Mouse (Mus musculus) midbrain, postnatal 0 days (tissue): ENCODE results near the gene Camsap1. TPM values are rescaled to one million over a fixed set of nuclear protein-coding genes. Genes with fewer than 3 reads are reported as not detected.

ENCODE experiments used
- ATAC-seq: fragments of 200-750 bp; cut with Nextera tagmentation; 2 replicates; pipeline ENCODE4 v1.8.0; 2017; ENCODE audit warnings: moderate number of reproducible peaks, mild to moderate bottlenecking, moderate TSS enrichment, moderate library complexity; ENCODE audit not compliant: low FRiP score
- DNase-seq: peaks from one replicate; pipeline ENCODE4 v3.0.0-alpha.2; 2015; ENCODE audit warnings: low spot score
- H3K27ac ChIP-seq: fragments of 300-500 bp; sonication (generic); 2 replicates; pipeline ENCODE4 v1.5.1; 2014; ENCODE audit warnings: low read depth, mild to moderate bottlenecking, low read length, mixed read lengths
- H3K27me3 ChIP-seq: fragments of 300-500 bp; sonication (generic); 2 replicates; pipeline ENCODE4 v1.6.1; 2014; ENCODE audit warnings: low read length, control low read depth, mixed read lengths; ENCODE audit not compliant: insufficient read depth
- H3K36me3 ChIP-seq: fragments of 300-500 bp; sonication (generic); 2 replicates; pipeline ENCODE4 v1.6.1; 2014; ENCODE audit warnings: low read length, control low read depth, mixed read lengths; ENCODE audit not compliant: insufficient read depth
- H3K4me1 ChIP-seq: fragments of 300-500 bp; sonication (generic); 2 replicates; pipeline ENCODE4 v1.6.1; 2014; ENCODE audit warnings: mild to moderate bottlenecking, control low read depth, antibody characterized with exemption, low read length, mixed read lengths; ENCODE audit not compliant: insufficient read depth
- H3K4me2 ChIP-seq: fragments of 300-500 bp; sonication (generic); 2 replicates; pipeline ENCODE4 v1.6.1; 2014; ENCODE audit warnings: low read depth, mild to moderate bottlenecking, low read length, mixed read lengths; ENCODE audit not compliant: poor library complexity, severe bottlenecking
- H3K4me3 ChIP-seq: fragments of 300-500 bp; sonication (generic); 2 replicates; pipeline ENCODE4 v1.5.1; 2014; ENCODE audit warnings: low read depth, mild to moderate bottlenecking, low read length, moderate library complexity
- H3K9ac ChIP-seq: fragments of 300-500 bp; sonication (generic); replicated peaks from 2 replicates; pipeline ENCODE4 v1.6.1; 2014; ENCODE audit warnings: mild to moderate bottlenecking, low read length, moderate library complexity, mixed read lengths; ENCODE audit not compliant: poor library complexity, severe bottlenecking
- H3K9me3 ChIP-seq: fragments of 300-500 bp; sonication (generic); 2 replicates; pipeline ENCODE4 v1.6.1; 2016; ENCODE audit warnings: low read length, control low read depth
- CTCF ChIP-seq: IDR thresholded peaks from 2 replicates; pipeline ENCODE4 v1.5.1; 2016; ENCODE audit warnings: antibody characterized with exemption, mild to moderate bottlenecking
- WGBS: fragments of 180-500 bp; shearing (Covaris S2); extraction: QIAGEN DNeasy Blood & Tissue Kit; methylation state at CpG from one replicate; pipeline ENCODE4 v1.1.7; 2014; 5-methylcytosine and 5-hydroxymethylcytosine counted together
- polyA plus RNA-seq: library from polyadenylated mRNA; unstranded; fragments of >200 nt; fragmentation: Nextera tagmentation; extraction: Ambion mirVana; gene quantifications from 2 replicates; pipeline ENCODE4 v1.2.1, GENCODE M21; 2015
- total RNA-seq: library from RNA; depleted of rRNA; stranded (reverse); fragments of >200 nt; gene quantifications from 2 replicates; pipeline ENCODE4 v1.2.3, GENCODE M21; 2014

Camsap1 gene
- total and polyA plus RNA-seq, 2 experiments from 2014 or later, result 61.3 to 157 TPM

DNA sequence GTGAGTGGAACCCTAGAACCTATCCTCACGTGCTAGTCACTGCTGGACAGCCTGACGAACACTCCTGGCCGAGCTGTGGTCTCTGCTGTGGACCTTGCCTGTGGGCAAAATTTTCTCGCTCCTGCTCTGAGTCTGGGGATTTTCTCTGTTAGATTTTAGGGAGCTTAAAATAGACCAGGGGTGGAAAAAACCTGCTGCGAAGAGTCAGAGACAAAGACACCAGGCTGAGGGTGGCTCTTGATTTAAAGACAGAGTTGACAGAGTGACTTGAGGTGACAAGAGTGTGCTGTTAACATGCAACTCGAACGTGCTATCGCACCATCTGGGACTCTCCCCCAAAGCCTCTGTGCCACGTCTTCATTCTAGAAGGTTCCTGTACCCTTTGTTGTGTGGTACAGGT, 84.1 kb downstream of the Camsap1 start:
- Histone ChIP-seq H3K9ac (no peak overlapping the region), H3K4me2 (no peak overlapping the region), H3K27me3 (no peaks in the 10 kb centered on the region), H3K36me3 (0 out of 2 replicates have a peak, but pooled peaks cover 12% of the 10 kb centered on the region), H3K4me3 (no peak overlapping the region), H3K27ac (no peak overlapping the region), H3K9me3 (no peaks in the 10 kb centered on the region), H3K4me1 (no peaks in the 10 kb centered on the region)
- no peak for TF ChIP-seq CTCF
- WGBS, result 77% methylated on average over 9 of the region's 9 CpGs
- no peak for DNase-seq
- ATAC-seq, result no peak

DNA sequence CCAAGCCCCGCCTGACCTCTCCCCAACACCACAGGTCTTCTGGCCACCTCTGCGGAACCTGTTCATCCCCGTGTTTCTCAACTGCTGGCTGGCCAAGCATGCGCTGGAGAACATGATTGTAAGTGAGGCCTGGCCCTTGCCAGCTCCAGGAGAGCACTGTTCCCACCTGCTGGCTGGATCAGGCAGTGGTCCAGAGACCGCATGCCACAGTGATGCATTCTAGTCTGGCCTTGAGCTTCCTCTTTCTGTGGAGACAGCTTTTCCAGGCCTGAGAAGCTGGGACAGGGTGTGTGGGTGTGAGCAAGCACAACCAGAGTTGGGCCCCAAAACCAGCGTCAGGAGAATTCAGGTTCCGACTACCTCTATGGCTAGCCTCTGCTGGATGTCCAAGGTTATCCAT, 90.6 kb downstream of the Camsap1 start:
- DNase-seq (no peak), ATAC-seq (no peak)
- 0 out of 2 replicates have a peak, but pooled peaks cover 4% of the 10 kb centered on the region for H3K36me3 ChIP-seq
- TF ChIP-seq CTCF, result peak; percentile 46
- H3K27ac ChIP-seq, result no peak overlapping the region
- no peaks in the 10 kb centered on the region for H3K27me3 ChIP-seq
- no peak overlapping the region for H3K4me2 ChIP-seq
- 88% methylated on average over 7 of the region's 7 CpGs for WGBS
- no peak overlapping the region for H3K4me3 ChIP-seq
- H3K9me3 ChIP-seq, result no peaks in the 10 kb centered on the region
- H3K9ac ChIP-seq, result no peak overlapping the region
- H3K4me1 ChIP-seq, result no peaks in the 10 kb centered on the region

DNA sequence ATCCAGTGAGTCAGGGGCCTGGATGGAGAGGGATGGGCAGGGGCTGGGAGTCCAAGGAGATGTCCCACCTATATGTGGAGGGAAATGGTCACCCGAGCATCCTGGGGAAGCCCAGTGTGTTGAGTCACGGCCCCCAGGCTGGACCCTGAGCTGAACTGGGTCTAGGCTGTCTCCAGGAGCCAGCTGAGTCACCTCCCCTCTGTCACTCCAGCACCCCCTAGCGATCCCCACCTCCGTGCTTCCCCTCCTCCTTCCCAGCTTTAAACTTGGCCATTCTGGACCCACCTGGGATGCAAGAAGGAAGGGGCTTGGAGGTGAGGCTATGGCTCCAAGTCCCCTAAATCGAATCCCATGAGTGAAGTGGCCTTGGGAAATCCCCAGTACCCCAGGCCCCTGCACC, 94.9 kb downstream of the Camsap1 start:
- H3K27me3 ChIP-seq, result no peaks in the 10 kb centered on the region
- no peak for ATAC-seq
- DNase-seq, result no peak
- no peak overlapping the region for H3K4me2 ChIP-seq
- H3K9me3 ChIP-seq, result no peaks in the 10 kb centered on the region
- H3K27ac ChIP-seq, result no peak overlapping the region
- no peaks in the 10 kb centered on the region for H3K36me3 ChIP-seq
- no peak overlapping the region for H3K9ac ChIP-seq
- H3K4me1 ChIP-seq, result no peaks in the 10 kb centered on the region
- H3K4me3 ChIP-seq, result no peak overlapping the region
- no peak for TF ChIP-seq CTCF
- 55% methylated on average over 5 of the region's 5 CpGs for WGBS

DNA sequence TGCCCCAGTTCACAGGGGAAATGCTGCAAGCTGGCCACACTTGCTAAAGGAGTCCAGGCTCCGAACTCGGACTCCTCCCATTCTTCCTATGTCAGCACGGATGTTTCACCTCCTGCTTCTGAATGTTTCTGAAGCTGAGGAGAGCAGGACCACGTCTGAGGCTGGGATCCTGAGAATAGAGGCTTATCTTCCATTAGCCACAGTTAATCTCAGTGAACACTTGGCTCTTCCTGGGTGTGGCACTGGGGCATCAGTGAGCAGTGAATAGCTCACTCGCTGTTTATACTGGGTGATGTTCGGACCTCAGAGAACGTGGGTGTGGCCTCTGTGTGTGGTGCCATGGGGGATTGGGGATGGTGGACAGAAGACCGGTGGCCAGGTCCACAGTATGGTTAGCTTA, 95.9 kb downstream of the Camsap1 start:
- 68% methylated on average over 8 of the region's 8 CpGs for WGBS
- TF ChIP-seq CTCF, result no peak
- Histone ChIP-seq H3K9ac (no peak overlapping the region), H3K27ac (no peak overlapping the region), H3K36me3 (no peaks in the 10 kb centered on the region), H3K4me2 (no peak overlapping the region), H3K4me3 (no peak overlapping the region), H3K9me3 (no peaks in the 10 kb centered on the region), H3K4me1 (no peaks in the 10 kb centered on the region), H3K27me3 (no peaks in the 10 kb centered on the region)
- ATAC-seq, result no peak
- DNase-seq, result no peak

DNA sequence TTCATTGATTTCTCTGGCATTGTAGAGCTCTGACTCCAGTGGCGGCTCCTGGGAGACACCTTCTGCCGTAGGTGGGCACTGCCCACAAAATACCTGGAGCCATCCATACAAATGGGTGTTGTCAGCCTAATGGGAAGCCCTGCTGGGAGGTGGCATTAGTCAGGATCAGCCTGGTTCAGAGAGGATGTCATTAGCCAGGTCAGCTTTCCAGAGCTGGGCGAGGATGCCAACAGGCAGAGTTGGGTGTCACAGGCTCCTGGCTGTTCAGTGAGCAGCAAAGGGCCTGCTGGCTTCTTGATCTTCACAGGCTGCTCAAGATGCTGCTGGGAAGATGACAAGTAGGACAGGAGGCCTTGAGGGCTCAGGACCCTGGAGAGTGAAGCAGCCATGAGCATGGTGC, 98.3 kb downstream of the Camsap1 start:
- no peak for ATAC-seq

DNA sequence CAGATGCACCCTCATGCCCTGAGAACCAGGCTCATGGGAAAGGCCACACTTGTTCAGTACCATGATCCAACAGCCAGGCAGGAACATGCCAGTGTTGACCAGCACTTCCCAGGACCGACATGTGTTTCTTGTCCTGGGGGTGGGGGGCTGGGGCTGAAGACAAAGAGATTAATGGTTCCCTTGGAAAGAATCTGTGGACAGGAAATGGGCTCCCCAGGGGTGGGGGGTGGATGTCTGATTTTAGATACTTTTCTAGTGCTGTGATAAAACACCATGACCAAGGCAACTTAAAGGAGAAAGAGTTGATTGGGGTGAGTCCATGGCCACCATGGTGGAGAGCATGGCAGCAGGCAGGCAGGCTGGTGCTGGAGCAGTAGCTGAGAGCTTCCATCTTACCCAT, 100.8 kb downstream of the Camsap1 start:
- no peak overlapping the region for H3K9ac ChIP-seq
- 67% methylated on average over 1 of the region's 1 CpGs for WGBS
- no peaks in the 10 kb centered on the region for H3K27me3 ChIP-seq
- DNase-seq (no peak), ATAC-seq (no peak)
- no peaks in the 10 kb centered on the region for H3K9me3 ChIP-seq
- TF ChIP-seq CTCF, result no peak
- no peak overlapping the region for H3K4me2 ChIP-seq
- H3K4me3 ChIP-seq, result no peak overlapping the region
- H3K27ac ChIP-seq, result no peak overlapping the region
- no peaks in the 10 kb centered on the region for H3K36me3 ChIP-seq
- H3K4me1 ChIP-seq, result peaks cover 8% of the 10 kb centered on the region

More for the DNA sequence above, 98.3 kb downstream of the Camsap1 start:
- Histone ChIP-seq H3K4me2 (no peak overlapping the region), H3K27ac (no peak overlapping the region), H3K27me3 (no peaks in the 10 kb centered on the region), H3K36me3 (no peaks in the 10 kb centered on the region), H3K9ac (no peak overlapping the region), H3K9me3 (no peaks in the 10 kb centered on the region), H3K4me3 (no peak overlapping the region), H3K4me1 (no peaks in the 10 kb centered on the region)
- DNase-seq, result no peak
- no peak for TF ChIP-seq CTCF
- WGBS, result 78% methylated on average over 3 of the region's 3 CpGs

DNA sequence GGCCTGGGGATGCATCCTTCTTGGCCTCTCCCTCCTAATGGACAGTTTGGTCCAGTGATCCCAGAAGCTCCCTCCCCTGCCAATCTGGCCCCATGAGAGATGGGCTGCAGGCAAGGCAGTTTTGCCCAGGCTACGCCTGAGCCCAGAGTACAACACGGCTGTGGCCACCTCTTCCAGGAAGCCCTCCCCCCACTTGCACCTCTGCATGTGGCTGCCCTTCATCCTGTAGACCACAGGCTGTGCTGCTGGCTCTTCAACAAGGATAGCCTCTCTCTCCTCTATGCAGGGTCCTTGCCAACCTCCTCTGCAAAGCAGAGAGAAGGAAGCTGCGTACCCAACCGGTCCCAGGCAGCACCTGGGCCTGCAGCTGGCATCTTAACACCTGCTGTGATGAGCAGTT, 104.0 kb downstream of the Camsap1 start:
- WGBS, result 84% methylated on average over 4 of the region's 4 CpGs
- Histone ChIP-seq H3K9me3 (no peaks in the 10 kb centered on the region), H3K4me2 (no peak overlapping the region), H3K27me3 (no peaks in the 10 kb centered on the region), H3K4me3 (no peak overlapping the region), H3K27ac (no peak overlapping the region), H3K9ac (no peak overlapping the region), H3K36me3 (no peaks in the 10 kb centered on the region), H3K4me1 (peaks cover 8% of the 10 kb centered on the region)
- ATAC-seq (no peak), DNase-seq (no peak)
- no peak for TF ChIP-seq CTCF
